Mouse (Mus musculus) granulocyte monocyte progenitor cell, adult 5-6 weeks (primary cell): ENCODE data around the gene Btk. TPM values are rescaled to one million over a fixed set of nuclear protein-coding genes. Genes with fewer than 3 reads are reported as not detected.

ENCODE experiments used
- ATAC-seq: replicated peaks from 2 replicates; pipeline ENCODE4 v1.8.0; 2016; ENCODE audit warnings: mild to moderate bottlenecking, moderate TSS enrichment, inconsistent platforms; ENCODE audit not compliant: poor library complexity, severe bottlenecking
- total RNA-seq, 2 experiments: library from RNA; stranded (forward) in 1 of 2; stranded (reverse) in 1 of 2; fragments of 200-712, 200-1000 nt in 1 of 2; fragments of >200 nt in 1 of 2; fragmentation: Nextera tagmentation in 1 of 2; gene quantifications; 2 replicates each; pipeline ENCODE4 v1.2.3; 2014 to 2017

The Btk gene
- total RNA-seq, 2 experiments from 2014 or later = 62.3 to 62.5 TPM

DNA sequence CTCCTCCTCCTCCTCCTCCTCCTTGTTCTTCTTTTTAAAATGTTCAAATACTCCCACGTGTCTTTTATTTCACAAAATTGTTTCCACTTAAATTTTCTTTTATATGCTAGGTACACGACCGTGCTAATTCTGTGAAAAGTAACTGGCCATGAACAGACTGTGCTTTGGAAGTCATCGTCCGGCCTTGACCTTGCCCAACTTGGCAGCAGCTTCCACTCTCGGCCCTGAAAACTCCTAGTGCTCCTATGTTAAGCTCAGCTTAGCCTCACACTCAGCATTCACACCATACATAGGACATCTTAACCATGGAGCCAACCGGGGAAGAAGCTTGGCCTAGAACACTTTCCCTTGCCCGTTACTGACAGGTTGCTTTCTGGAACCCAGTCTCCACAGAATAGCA lies 82.7 kb downstream of the Btk start:
- ATAC-seq = no peak

Other genes starting within 250 kb of the Btk start
- gene Drp2, start 179.0 kb downstream of the Btk start, total RNA-seq (2014; fragmentation: Nextera tagmentation) = 1.4 TPM in 1 of 2 replicates, not detected in the other
- gene Drp2, start 179.0 kb downstream of the Btk start, total RNA-seq (2017) = 0.17 and 0.77 TPM in 2 replicates
- gene Taf7l, start 107.1 kb downstream of the Btk start, total RNA-seq (2014; fragmentation: Nextera tagmentation) = not detected in 2 replicates
- gene Taf7l, start 107.1 kb downstream of the Btk start, total RNA-seq (2017) = not detected in 2 replicates
- gene Timm8a1, start 41.7 kb downstream of the Btk start, total RNA-seq (2014; fragmentation: Nextera tagmentation) = 87.1 and 92.8 TPM in 2 replicates
- gene Timm8a1, start 41.7 kb downstream of the Btk start, total RNA-seq (2017) = 166 and 192 TPM in 2 replicates
- 2,214 and 2,262 TPM in 2 replicates for gene Rpl36a, start 2.1 kb upstream of the Btk start, total RNA-seq (2014; fragmentation: Nextera tagmentation)
- gene Rpl36a, start 2.1 kb upstream of the Btk start, total RNA-seq (2017) = 3,336 and 5,531 TPM in 2 replicates
- 9.2 and 14.5 TPM in 2 replicates for gene Gla, start 17.6 kb upstream of the Btk start, total RNA-seq (2014; fragmentation: Nextera tagmentation)
- 19.7 and 24.1 TPM in 2 replicates for gene Gla, start 17.6 kb upstream of the Btk start, total RNA-seq (2017)
- 69.4 and 83.7 TPM in 2 replicates for gene Hnrnph2, start 17.6 kb upstream of the Btk start, total RNA-seq (2014; fragmentation: Nextera tagmentation)
- gene Hnrnph2, start 17.6 kb upstream of the Btk start, total RNA-seq (2017) = 155 and 165 TPM in 2 replicates
- 3.8 and 6.1 TPM in 2 replicates for gene Armcx4, start 102.9 kb upstream of the Btk start, total RNA-seq (2014; fragmentation: Nextera tagmentation)
- gene Armcx4, start 102.9 kb upstream of the Btk start, total RNA-seq (2017) = 5.3 and 5.7 TPM in 2 replicates
- 5.3 and 10.4 TPM in 2 replicates for gene Armcx1, start 134.4 kb upstream of the Btk start, total RNA-seq (2014; fragmentation: Nextera tagmentation)
- 4.8 and 11.5 TPM in 2 replicates for gene Armcx1, start 134.4 kb upstream of the Btk start, total RNA-seq (2017)
- 1.4 and 5.2 TPM in 2 replicates for gene Armcx6, start 167.8 kb upstream of the Btk start, total RNA-seq (2014; fragmentation: Nextera tagmentation)
- gene Armcx6, start 167.8 kb upstream of the Btk start, total RNA-seq (2017) = 2.8 and 4.5 TPM in 2 replicates
- 27.7 and 30.1 TPM in 2 replicates for gene Armcx3, start 173.0 kb upstream of the Btk start, total RNA-seq (2014; fragmentation: Nextera tagmentation)
- gene Armcx3, start 173.0 kb upstream of the Btk start, total RNA-seq (2017) = 29.2 and 32.9 TPM in 2 replicates
- 22.7 and 24.6 TPM in 2 replicates for gene Armcx2, start 225.7 kb upstream of the Btk start, total RNA-seq (2014; fragmentation: Nextera tagmentation)
- gene Armcx2, start 225.7 kb upstream of the Btk start, total RNA-seq (2017) = 7.9 and 10.9 TPM in 2 replicates